Mouse (Mus musculus) adrenal gland (tissue): Measurements from ENCODE around the gene H2-M10.3.
"Not testable (repeated sequence)": the region's sequence is repeated elsewhere in the genome, so short reads cannot be mapped to it uniquely, and the experiment has no call there.

Source experiments
- intact Hi-C: fragments of 180-260 bp; cut with DNase I; formaldehyde crosslinking; loops from one replicate; pipeline ENCODE4 v1.15.1; 2025
- long read RNA-seq, 2 experiments: library from polyadenylated mRNA; unstranded; transcript quantifications; one replicate each; pipeline ENCODE4 v2.0.0; 2020; ENCODE audit warnings: borderline replicate concordance in 1 of 2; ENCODE audit not compliant: insufficient replicate concordance in 1 of 2

The H2-M10.3 gene
- long read RNA-seq, experiment 1: 0 reads
- long read RNA-seq, experiment 2: 0 reads

DNA sequence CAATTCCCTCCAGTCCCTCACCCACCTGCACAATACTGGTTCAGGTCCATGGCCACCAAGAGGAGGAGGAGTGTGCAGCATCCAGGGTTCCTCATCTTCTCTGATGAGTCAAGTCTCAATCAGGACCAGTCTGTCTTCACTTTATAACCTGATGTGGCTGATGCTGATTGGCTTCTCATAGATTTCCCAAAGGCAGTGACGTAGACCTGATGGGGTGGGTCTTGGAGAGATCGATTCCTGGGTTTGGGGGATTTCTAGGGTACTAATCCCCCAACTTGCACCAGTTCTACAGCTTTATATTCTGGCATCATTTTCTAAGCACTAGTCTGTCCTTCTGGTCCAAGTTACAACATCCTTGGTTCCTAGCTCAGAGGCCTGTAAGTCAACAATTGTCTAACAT lies at the start of gene H2-M10.3:
Gene H2-M10.3, minus strand, starts transcription at position 101 of the 400 bp plus-strand sequence.
- intact Hi-C loops: not testable (repeated sequence)

DNA sequence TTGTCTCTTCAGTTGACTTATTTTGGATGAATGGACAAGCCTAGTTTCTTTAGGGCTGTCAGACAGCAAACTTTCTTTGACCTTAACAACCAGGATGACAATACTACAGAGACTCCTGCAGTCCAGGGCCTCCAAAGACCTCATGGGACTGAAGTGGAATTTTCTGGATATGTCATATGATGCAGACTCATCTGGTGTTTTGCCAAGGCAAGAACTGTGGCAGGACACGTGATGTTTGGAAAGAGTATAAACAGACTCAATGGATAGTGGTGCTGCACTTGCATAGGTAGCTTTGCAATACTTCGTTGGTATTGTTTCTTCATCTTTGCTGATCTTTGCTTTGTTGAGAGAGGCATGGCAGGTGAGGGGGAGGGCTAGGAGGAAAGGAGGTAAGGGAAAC lies 49.2 kb upstream of the H2-M10.3 start:
- intact Hi-C loops: loop anchor here (2.0 to 5.0 kb wide), 2 partner anchors 61 to 110 kb away; no protein-coding TSS in a partner anchor

DNA sequence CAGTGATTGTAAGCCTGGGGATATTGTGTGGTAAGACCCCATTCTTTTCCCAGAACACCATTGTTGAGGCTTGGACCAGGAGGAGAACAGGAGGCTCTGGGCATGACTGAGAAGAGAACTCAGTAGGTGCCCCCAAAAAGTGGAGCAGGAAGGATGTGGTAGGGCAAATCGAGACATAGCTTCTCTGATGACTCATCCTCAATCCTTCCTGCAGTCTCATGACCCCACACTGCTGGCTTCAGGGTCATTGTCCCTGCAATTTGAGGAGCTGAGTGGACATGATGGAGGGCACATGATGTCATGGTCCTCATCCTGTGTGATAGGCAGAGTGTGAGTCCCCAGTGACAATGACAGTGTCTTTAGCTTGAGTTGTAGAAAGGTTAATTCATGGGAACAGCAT lies 47.2 kb upstream of the H2-M10.3 start:
- intact Hi-C loops: loop anchor here (5.0 kb wide), 1 partner anchor 108 kb away; no protein-coding TSS in a partner anchor

DNA sequence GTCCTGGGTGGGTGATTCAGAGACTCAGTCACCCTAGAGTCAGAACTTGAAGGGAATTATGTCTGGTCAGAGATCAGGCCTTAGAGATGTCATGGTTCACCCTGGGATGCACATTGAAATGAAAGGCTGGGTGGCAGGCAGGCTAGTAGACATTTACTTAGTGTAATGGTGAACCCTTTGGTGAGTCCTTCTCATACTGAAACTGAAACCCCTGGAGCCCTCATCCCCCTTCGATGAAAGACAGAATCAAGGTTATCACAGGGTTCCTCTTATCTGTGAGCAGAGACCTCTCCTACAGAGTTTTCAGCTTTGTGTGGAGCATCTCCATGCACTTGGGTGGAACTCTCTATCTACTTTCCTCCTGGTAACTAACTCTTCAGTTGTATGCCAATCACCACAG lies 46.1 kb upstream of the H2-M10.3 start:
- intact Hi-C loops: no loop called here

DNA sequence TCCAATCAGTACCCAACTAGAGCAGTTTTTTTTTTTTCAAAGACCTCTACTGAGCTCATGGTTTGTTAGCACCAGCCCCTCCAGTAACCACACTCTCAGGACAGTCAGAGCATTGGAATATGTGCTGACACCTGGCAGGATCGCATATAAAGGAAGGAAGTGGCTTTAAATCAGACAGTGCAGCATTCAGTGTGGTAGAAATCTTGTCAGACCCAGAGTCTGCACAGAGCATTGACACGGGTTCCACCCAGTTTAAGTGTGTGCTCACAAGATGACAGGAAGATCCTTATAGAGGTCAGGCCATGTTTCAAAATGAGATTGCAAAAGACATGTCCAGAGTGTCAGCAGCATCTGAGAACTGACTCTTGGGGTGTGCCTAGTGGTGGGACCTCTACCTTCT lies 21.7 kb upstream of the H2-M10.3 start:
- intact Hi-C loops: no loop called here

DNA sequence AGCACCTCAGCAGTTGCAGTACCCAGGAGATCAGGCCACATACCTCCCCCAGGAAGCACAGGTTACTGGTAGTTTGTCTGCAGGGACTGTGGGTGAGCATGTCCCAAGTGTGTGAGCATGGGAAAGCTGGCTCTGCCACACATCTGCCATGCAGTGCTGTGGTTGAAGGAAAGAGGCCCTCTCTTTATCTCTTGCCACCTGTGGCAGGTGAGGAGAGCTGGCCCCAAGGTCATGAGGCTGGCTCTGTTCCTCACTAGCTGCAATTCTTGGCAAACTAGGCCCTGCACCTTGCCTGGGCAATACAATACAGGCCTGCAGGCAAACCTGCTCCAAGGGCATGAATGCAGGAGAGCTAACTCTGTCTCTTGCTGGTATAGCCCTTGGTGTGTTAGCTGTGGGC lies 5.8 kb downstream of the H2-M10.3 start:
- intact Hi-C loops: not testable (repeated sequence)

DNA sequence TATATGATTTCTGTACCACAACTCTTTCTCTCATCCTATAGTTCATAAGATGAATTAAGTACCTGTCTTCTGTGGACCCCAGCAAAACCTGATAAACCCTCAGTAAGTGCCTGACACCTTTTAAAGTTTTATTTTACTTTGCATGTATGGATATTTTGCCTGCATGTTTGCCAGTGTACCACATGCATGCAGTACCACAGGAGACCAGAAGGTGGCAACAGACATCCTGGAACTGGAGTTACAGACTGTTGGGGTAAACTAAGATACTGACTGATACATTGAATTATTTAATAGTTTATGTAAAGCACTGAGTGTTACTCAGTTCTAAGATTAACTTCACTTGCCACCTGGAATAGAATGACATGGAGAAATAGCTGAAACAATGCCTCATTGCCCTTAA lies 10.7 kb downstream of the H2-M10.3 start:
- intact Hi-C loops: loop anchor here (2.0 to 5.0 kb wide), 3 partner anchors 40 to 430 kb away; no protein-coding TSS in a partner anchor

DNA sequence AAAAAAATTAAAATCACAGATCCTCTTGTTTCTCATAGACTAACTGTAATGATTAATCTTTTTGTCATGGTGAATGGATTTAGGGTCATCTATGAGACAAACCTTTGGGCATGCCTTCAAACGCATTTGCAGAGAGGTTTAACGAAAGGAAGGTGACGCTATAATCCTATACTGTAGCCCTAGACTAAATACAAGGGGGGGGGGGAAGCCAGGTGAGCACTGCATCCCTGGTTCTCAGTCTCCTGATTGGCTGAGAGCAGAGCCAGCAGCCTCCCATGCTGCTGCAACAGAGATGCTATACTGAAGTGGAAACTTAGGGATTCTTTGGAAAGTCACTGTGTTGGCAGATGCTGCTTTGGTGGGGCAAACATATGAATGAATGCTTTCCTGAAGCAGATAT lies 12.5 kb downstream of the H2-M10.3 start:
- intact Hi-C loops: loop anchor here (2.0 to 5.0 kb wide), 3 partner anchors 38 to 432 kb away; no protein-coding TSS in a partner anchor

DNA sequence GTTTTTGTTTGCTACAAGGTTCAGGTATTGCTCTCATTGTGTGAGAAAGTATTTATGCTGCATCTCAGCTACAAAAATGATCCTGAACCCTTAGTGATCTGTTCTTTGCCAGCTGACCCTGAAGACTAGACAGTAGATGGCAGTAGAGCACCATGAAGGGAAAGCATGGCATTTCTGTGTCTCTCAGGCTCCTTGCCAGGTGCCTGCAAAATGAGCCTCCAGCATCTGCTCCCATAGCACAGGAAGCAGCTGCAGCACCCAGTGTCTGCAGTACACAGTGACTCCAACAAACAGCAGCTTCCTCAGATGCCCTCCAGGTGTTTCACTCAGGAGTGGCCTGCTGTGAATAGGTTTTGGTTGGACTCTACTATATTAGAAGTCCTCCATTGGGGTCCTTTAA lies 12.9 kb downstream of the H2-M10.3 start:
- intact Hi-C loops: loop anchor here (5.0 kb wide), 2 partner anchors 38 to 432 kb away; no protein-coding TSS in a partner anchor

DNA sequence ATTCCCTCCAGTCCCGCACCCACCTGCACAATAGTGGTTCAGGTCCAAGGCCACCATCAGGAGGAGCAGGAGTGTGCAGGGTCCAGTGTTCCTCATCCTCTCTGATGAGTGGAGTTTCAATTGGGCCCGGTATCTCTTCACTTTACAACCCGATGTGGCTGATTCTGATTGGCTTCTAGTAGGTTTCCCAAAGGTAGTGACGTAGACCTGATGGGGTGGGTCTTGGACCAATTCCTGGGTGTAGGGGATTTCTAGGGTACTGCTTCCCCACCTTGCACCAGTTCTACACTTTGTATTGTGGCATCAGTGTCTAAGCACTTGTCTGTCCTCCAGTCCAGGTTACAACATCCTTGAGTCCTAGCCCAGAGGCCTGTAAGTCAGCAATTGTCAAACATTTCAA lies 42.2 kb downstream of the H2-M10.3 start, which contains the start of gene H2-M10.1:
Gene H2-M10.1, minus strand, starts transcription at position 101 of the 400 bp plus-strand sequence.
- intact Hi-C loops: no loop called here

DNA sequence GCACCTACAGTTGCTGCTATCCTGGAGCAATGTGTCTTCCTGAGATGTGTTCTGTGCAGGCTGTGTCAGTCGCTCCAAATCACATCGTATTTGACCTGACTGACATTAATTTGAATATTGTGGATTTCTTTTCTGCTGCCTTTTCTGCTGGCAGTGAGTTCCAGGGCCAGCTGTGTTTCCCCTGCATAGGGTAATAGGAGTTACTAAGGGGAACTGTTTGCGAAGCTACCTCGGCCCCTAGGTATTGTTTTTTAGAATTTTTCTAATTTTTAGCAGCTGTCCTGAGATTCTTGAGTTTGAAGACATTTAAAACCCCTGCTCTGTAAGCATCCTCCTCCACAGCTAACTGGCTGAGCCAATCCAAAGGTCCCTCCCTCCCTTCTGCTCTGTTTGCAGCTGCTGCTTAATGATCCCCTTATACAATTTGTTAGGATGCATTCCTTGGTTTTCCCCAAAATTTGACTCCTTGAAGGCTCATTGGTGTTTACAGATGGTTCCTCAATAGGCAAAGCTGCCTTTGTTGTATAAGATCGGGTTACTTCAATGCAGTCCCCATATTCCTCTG lies 52.4 kb downstream of the H2-M10.3 start:
- intact Hi-C loops: loop anchor here (5.0 kb wide), 1 partner anchor 42 kb away; no protein-coding TSS in a partner anchor

DNA sequence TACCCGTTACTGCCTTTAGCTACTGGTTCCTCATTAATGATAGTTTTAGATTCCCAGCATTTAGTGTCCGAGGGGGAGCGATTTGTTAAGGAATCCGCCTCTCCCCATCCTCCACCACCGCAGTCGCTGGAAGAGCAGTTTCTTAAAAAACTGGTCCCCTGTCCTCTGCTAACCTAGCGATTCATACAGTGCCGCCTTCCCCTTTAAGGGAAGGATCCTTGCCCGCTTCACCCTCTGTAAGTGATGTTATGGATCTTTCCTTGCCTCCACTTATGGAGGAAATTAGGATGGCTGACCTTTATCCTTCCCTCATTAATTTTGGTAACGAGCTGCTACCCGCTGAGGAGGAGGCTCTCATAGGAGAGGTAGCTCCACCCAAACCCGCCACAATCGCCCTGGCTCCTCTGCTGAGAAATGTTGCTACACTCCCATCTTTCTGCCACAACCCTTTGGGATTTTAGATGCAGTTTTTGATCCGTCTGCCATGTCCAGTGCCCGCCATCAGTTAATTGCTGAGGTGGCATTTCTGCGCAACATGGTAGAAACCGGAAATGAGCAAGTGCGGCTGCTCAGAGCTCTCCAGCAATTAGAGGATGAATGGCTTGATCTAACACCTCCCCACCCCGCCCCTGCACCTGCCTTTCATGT lies 53.1 kb downstream of the H2-M10.3 start:
- intact Hi-C loops: loop anchor here (5.0 kb wide), 1 partner anchor 42 kb away; no protein-coding TSS in a partner anchor
